Mouse (Mus musculus) fat pad, adult 2 months (tissue): ENCODE results near the gene Fcho1.

Experiments
- DNase-seq: peaks from one replicate; pipeline ENCODE4 v3.0.0-alpha.2; 2011; ENCODE audit warnings: low read depth, low spot score; ENCODE audit errors: extremely low read depth

The Fcho1 gene

GRCm38 (mm10) chr8:71684701-71685100 lies 40.8 kb downstream of the Fcho1 start:
- DNase-seq: no peak

- no peak for DNase-seq
Observed at GRCm38 (mm10) chr8:71682832-71683231, 42.7 kb downstream of the Fcho1 start.

GRCm38 (mm10) chr8:71681369-71681915 lies 44.1 kb downstream of the Fcho1 start:
- no peak for DNase-seq

DNA sequence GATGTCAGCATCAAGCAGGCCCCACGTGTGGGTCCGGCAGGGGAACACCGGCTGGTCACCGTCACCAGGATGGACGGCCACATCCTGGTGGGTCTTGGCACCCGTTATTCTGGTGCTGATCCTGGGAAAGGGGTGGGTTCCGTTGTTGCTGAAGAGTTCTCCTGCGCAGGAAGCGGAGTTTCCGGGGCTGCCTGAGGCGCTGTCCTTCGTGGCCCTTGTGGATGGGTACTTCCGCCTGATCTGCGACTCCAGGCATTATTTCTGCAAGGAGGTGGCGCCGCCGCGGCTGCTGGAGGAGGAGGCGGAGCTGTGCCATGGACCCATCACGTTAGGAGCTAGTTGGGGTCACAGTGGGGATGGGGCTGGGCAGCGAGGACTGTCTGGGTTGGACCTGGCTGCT lies 45.0 kb downstream of the Fcho1 start:
- DNase-seq: no peak

- DNase-seq: no peak
Observed at GRCm38 (mm10) chr8:71679550-71680168, 45.9 kb downstream of the Fcho1 start.

GRCm38 (mm10) chr8:71679116-71679515 lies 46.4 kb downstream of the Fcho1 start:
- DNase-seq: no peak

- DNase-seq: no peak
Observed at GRCm38 (mm10) chr8:71678216-71678615, 47.3 kb downstream of the Fcho1 start.

DNA sequence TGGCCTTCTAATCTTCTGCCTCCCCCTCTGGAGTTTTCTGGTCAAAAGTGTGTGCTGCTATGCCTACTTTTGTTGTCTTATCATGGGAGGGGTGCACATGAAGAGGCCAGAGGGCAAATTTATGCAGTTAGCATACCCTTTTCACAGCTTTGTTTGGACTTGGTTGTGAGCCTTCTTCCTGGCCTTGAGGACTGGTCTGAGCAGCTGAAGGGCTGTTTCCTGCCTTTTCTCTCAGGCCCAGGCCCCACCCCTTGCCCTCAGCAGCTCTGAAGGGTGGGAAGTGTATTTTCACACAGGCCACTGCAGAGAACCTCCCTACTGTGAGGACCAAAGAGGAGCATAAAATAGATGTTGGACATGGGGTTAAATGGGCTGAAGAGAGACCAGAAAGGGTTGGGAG lies 48.0 kb downstream of the Fcho1 start:
- no peak for DNase-seq

DNA sequence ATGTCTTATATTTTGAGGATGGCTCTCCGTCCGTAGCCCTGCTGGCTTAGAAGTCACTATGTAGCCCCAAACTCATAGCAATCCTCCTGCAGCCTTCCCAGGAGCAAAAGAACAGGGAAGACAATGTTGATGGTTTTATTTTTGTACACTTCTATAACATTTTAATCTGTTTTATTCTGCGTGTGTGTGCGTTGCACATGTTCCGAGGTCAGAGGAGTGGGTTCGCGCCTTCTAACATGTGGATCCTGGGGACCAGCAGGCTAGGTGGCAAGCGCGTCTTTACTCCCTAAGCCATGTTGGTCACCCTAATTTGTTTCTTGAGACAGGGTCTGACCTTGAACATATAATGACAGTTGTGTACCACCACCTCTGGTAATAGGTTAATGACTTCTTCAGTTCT lies 48.7 kb downstream of the Fcho1 start:
- no peak for DNase-seq

DNA sequence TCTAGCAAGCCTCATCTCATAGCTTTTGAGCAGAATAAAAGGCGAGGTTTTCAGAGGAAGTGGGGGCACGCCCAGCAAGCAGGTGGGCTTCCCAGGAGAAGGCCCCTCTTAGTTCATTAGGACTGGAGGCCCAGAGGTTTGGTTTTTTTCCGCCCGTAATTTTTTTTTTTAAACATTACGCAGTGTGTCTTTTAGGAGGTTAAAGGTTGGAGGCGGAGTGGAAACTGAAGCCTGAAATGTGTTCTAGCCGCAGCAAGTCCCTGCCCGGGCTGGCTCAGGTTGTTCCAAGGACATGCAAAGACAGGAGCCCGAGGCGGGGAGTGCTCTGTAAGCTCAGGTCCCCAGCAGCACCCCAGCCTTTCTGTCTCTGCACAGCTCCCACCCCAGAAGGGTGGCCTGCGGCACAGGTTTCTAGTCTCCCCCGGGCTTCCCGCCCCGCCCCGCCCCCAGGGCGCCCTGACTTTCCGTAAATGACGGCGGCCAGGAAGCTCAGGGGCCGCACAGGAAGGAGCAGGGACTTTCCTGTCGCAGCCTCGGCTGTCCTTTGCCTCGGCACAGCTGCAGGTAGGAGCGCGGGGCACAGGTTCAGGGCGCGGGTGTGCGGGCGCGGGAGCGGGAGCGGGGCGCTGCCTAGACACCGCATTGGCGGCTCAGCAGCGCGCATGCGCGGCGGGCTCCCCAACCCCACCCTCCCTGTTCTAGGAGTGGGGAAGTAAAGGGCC lies 49.3 kb downstream of the Fcho1 start, which contains the start of gene Jak3:
Jak3 (plus strand) TSS at position 277 of the 722 bp plus-strand sequence.
- peak; percentile 50 for DNase-seq

GRCm38 (mm10) chr8:71675456-71676019 lies 50.0 kb downstream of the Fcho1 start:
- no peak for DNase-seq

GRCm38 (mm10) chr8:71674071-71674470 lies 51.4 kb downstream of the Fcho1 start:
- no peak for DNase-seq

DNA sequence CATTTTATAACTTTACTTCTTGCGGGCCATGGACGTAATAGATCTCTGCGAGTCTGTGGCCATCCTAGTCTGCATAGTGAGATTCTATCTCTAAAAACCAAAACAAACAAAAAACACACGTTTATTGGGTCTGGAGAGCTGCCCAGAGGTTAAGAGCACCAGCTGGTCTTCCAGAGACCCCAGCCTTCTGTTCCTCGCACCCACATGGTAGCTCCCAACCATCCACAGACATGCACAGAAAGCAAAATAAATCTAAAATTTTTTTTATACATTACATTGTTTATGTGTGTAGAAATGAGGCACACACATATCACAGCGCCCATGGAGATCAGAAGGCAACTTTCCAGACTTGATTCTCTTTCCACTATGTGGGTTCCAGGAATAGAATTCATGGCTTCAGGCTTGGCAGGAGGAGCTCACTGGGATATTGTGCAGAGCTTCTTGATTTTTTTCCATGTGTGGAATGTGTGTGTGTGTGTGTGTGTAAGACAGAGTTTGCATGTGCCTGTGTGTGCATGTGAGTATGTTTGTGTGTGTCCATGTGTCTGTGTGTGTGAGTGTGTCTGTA lies 53.3 kb downstream of the Fcho1 start:
- DNase-seq: no peak

- DNase-seq: no peak
Observed at GRCm38 (mm10) chr8:71671549-71671965, 54.0 kb downstream of the Fcho1 start, which contains the start of gene Unc13a. TSS of gene Unc13a (minus strand) at chr8:71671757.

DNA sequence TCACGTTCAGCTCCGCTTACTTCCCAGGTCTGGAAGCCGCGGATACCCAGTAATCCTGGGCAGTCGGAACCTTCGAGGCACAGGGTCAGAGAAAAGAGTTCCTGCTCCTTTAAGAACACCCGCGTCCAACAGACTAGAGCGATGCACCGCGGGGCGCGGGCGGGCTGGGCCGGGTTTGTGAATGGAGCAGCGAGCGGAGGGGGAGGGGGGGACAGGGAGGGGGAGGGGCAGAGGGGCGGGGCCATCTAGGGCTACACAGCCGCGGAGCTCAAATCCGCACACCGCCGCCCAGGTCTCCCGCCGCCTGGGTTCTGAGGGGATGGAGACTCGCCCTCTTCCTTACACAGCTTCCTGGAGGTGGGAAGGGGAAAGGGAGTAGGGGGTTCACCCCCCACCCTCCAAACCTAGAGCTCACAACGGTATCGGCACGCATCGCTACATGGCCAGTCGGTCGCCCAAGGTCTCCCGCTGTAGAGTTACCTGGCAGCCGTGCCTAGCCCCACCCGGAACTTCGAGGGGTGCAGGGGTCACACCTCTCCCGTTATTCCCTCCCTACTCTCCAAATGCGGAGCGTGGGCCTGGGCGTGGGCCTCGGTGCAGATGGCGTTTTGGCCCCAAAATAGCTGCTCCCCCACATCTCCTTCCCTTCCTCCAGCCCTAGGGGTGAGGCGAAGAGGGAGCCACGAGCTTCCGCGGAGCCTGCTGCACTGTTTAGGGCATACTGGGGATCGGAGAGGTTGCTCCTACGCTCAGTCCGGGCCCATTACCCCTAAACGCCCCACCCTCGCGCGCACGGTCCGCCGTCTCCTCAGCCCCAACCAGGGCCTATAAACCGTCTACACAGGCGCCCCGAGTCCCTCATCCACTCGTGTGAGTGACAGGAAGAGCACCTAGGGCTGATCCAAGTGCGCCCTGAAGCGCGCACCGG lies 54.6 kb downstream of the Fcho1 start:
- no peak for DNase-seq

DNA sequence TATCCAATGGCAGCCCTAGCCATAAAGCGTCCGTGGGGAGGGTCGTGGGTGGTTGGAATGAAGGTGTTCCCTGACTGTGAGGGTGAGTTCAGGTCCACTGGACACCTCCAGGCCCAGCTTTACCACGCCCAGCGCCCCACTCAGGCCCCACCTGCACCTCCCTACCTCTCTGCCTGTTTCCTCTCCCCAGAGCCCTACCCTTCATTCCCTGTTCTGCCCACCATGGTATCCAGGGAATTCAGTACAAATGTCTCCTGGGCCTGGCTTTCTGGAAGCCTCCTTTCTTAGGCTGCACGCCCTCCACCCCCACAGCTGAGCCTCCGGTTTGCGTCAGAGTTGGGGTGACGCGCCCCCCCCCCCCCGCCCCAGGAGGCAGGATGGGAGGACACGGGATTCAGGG lies 55.3 kb downstream of the Fcho1 start:
- no peak for DNase-seq

- no peak for DNase-seq
Observed at GRCm38 (mm10) chr8:71668220-71668975, 57.1 kb downstream of the Fcho1 start.

DNA sequence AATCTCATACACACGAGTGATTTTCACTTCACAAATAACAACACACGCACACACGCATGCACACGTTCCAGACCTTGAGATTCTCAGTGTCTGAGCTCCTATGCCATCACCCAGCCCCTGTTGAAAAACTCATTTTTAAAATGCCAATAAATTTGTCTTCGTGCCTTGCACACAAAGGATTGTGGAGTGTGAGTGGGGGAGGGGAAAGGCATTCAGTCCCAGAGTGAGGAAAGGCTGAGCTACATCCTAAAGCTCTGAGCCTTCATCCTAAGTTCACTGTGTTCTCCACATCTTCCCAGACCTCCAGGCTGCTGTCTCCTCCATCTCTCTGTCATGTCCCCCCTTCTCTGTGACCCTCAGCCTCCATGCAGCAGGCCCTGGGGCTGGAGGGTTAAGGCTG lies 58.3 kb downstream of the Fcho1 start:
- DNase-seq: no peak

DNA sequence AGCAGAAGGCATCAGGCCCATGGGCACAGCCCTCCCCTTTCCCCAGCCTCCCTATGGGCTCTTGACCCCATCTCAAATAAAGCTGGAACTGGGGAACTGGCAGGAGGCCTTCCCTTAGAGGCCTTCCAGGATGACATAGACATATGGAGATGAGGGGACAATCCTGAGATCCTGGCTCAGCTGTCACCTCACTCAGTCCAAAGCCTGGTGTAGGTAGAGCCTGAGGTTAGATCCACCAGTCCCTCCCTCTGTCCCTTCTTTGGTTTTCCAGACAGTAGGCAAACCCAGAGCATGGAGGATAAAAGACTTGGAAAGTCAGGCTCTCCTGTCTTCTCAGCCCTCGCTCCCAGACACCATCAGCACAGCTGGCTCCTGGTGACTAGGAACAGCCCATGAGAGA lies 58.7 kb downstream of the Fcho1 start:
- DNase-seq: no peak
